In genomic region chr1:36308966-36309475, GRCm38 (mm10) we compare ENCODE assay signal across 8 mouse cellular contexts. TPM values are rescaled to one million over a fixed set of nuclear protein-coding genes. Genes with fewer than 3 reads are reported as not detected.
DNase-seq lines count a peak whose midpoint lies in the region; ATAC-seq and TF ChIP-seq lines count a peak whose summit lies in the region.
"Had no signal": no experiment of that assay in that cellular context is flagged by ENCODE, and none has a peak within 500 bp of the region (broad histone marks: within the 10 kb centered on the region; RNA-seq: fewer than 3 reads in every experiment).

No protein-coding gene starts in this region.

- peaks cover 24% of the 10 kb centered on the region for H3K27me3 ChIP-seq in liver, embryonic 11.5 days (replicated peaks; ENCODE audit: control insufficient read depth, insufficient read depth, low read length)
- H3K27me3 ChIP-seq in forebrain, postnatal 0 days (ENCODE audit: insufficient read depth, low read length), result peaks cover 11% of the 10 kb centered on the region

- peak overlapping the region; percentile 8; the same call in 1 of the 2 replicates for H3K4me3 ChIP-seq in liver, embryonic 11.5 days (ENCODE audit: low read depth, low read length)
- H3K4me3 ChIP-seq in brown adipose tissue, adult 24 weeks (ENCODE audit: insufficient read depth, low read depth, low read length), result peak overlapping the region; percentile 68
- H3K4me3 ChIP-seq in forebrain, postnatal 0 days (ENCODE audit: low read depth, low read length), result no peak overlapping the region
- H3K4me3 ChIP-seq in macrophage (ENCODE audit: inconsistent target), result peak overlapping the region; percentile 52

- WGBS in liver, embryonic 11.5 days, result 60% methylated on average over 9 of the region's 9 CpGs
- 53% methylated on average over 9 of the region's 9 CpGs for WGBS in forebrain, postnatal 0 days
- WGBS in macrophage (ENCODE audit: missing documents), result 26% methylated on average over 9 of the region's 9 CpGs

- ATAC-seq in liver, embryonic 11.5 days (replicated peaks; ENCODE audit: low FRiP score), result no peak
- no peak for ATAC-seq in forebrain, postnatal 0 days

- H3K9ac ChIP-seq in liver, embryonic 11.5 days (ENCODE audit: low read depth, low read length), result no peak overlapping the region
- no peak overlapping the region for H3K9ac ChIP-seq in forebrain, postnatal 0 days

- no peak for DNase-seq in liver, embryonic 11.5 days (ENCODE audit: low spot score)
- DNase-seq in liver, result no peak
- no peak for DNase-seq in forebrain, postnatal 0 days
- DNase-seq in left cerebral cortex, adult 11 months (ENCODE audit: low spot score), result no peak
- DNase-seq in frontal cortex, postnatal 10 days (ENCODE audit: low spot score in 2 of 2), result no peak
- DNase-seq: kidney, adult 8-10 months had no signal

- peaks cover 11% of the 10 kb centered on the region for H3K4me1 ChIP-seq in liver, embryonic 11.5 days (replicated peaks; ENCODE audit: control insufficient read depth, insufficient read depth, low read length)
- H3K4me1 ChIP-seq in brown adipose tissue, adult 24 weeks (ENCODE audit: control insufficient read depth, insufficient read depth, insufficient read length, low read length), result peaks cover 5% of the 10 kb centered on the region; the same call in 1 of the 2 replicates
- H3K4me1 ChIP-seq in forebrain, postnatal 0 days (ENCODE audit: insufficient read depth), result peaks cover 6% of the 10 kb centered on the region; the same call in 1 of the 2 replicates

- H3K36me3 ChIP-seq in liver, embryonic 11.5 days (ENCODE audit: control insufficient read depth, insufficient read depth, low read length), result no peaks in the 10 kb centered on the region
- H3K36me3 ChIP-seq in forebrain, postnatal 0 days (ENCODE audit: insufficient read depth), result no peaks in the 10 kb centered on the region
- H3K36me3 ChIP-seq in macrophage (ENCODE audit: inconsistent target), result peaks cover 15% of the 10 kb centered on the region

- peaks cover 57% of the 10 kb centered on the region; the same call in 1 of the 2 replicates for H3K79me2 ChIP-seq in macrophage (ENCODE audit: inconsistent target)

- no peak overlapping the region for H3K27ac ChIP-seq in liver, embryonic 11.5 days (ENCODE audit: low read depth, low read length)
- H3K27ac ChIP-seq in brown adipose tissue, adult 24 weeks (replicated peaks; ENCODE audit: low read depth, low read length), result no peak overlapping the region
- no peak overlapping the region for H3K27ac ChIP-seq in forebrain, postnatal 0 days (ENCODE audit: low read depth, low read length)
- H3K27ac ChIP-seq in macrophage, result peak overlapping the region; percentile 82

- no peaks in the 10 kb centered on the region for H3K9me3 ChIP-seq in liver, embryonic 11.5 days (ENCODE audit: control insufficient read depth, low read length)
- no peaks in the 10 kb centered on the region for H3K9me3 ChIP-seq in forebrain, postnatal 0 days (ENCODE audit: low read length)

- peak overlapping the region; percentile 96 for H3K4me2 ChIP-seq in liver, embryonic 11.5 days
- peak overlapping the region; percentile 95 for H3K4me2 ChIP-seq in forebrain, postnatal 0 days (ENCODE audit: low read depth)

- TF ChIP-seq CTCF in forebrain, postnatal 0 days (IDR thresholded peaks at IDR 0.05; ENCODE audit: low read depth), result no peak

RNA-seq across cellular contexts. Expression of gene Arid5a, which starts 1.5 kb away (rescaled TPM):
- polyA plus RNA-seq in liver, embryonic 11.5 days (2014; fragmentation: Nextera tagmentation; extraction: Ambion mirVana), result 2.4 and 3.9 TPM in 2 replicates
- polyA plus RNA-seq in brown adipose tissue, adult 24 weeks (2012; ENCODE audit: insufficient read depth, insufficient read length, missing spikeins), result 1.3 and 4.0 TPM in 2 replicates
- total RNA-seq in forebrain, postnatal 0 days (2014; rRNA removed), result 3.9 and 9.8 TPM in 2 replicates
- 2.2 and 3.4 TPM in 2 replicates for polyA plus RNA-seq in forebrain, postnatal 0 days (2015; fragmentation: Nextera tagmentation; extraction: Ambion mirVana)
- total RNA-seq in macrophage (2018; cell fraction: chromatin; rRNA removed), result 100 to 1,000 TPM in 21 of 26 experiments, 10 to 100 TPM in 5; 60.1 to 619 (median 140) TPM
- total RNA-seq in macrophage (2018; cell fraction: cytosol; rRNA removed), result 100 to 1,000 TPM in 1 of 26 experiments, 10 to 100 TPM in 25; 17.5 to 148 (median 35.5) TPM
- 100 to 1,000 TPM in 17 of 26 experiments, 10 to 100 TPM in 9; 53.1 to 603 (median 117) TPM for total RNA-seq in macrophage (2018; cell fraction: nucleus; rRNA removed)
- polyA plus RNA-seq in macrophage (2018), result 4.5 to 30.1 TPM (median 23.6 TPM) in 3 replicates

RNA-seq across cellular contexts. Expression of gene Neurl3, which starts 34.5 kb away (rescaled TPM):
- 4.5 and 4.6 TPM in 2 replicates for polyA plus RNA-seq in liver, embryonic 11.5 days (2014; fragmentation: Nextera tagmentation; extraction: Ambion mirVana)
- polyA plus RNA-seq in brown adipose tissue, adult 24 weeks (2012; ENCODE audit: insufficient read depth, insufficient read length, missing spikeins), result 2.0 and 2.5 TPM in 2 replicates
- total RNA-seq in forebrain, postnatal 0 days (2014; rRNA removed), result 0.43 and 0.54 TPM in 2 replicates
- polyA plus RNA-seq in forebrain, postnatal 0 days (2015; fragmentation: Nextera tagmentation; extraction: Ambion mirVana), result 0.53 and 0.85 TPM in 2 replicates
- total RNA-seq in macrophage (2018; cell fraction: chromatin; rRNA removed), result 100 to 1,000 TPM in 25 of 26 experiments, 10 to 100 TPM in 1; 94.0 to 565 (median 215) TPM
- total RNA-seq in macrophage (2018; cell fraction: cytosol; rRNA removed), result 100 to 1,000 TPM in 22 of 26 experiments, 10 to 100 TPM in 4; 86.7 to 177 (median 113) TPM
- total RNA-seq in macrophage (2018; cell fraction: nucleus; rRNA removed), result 100 to 1,000 TPM; 107 to 483 (median 177) TPM
- 58.1 to 131 TPM (median 76.9 TPM) in 3 replicates for polyA plus RNA-seq in macrophage (2018)

RNA-seq across cellular contexts. Expression of gene Kansl3, which starts 60.0 kb away (rescaled TPM):
- 27.9 and 29.2 TPM in 2 replicates for polyA plus RNA-seq in liver, embryonic 11.5 days (2014; fragmentation: Nextera tagmentation; extraction: Ambion mirVana)
- 26.9 and 35.3 TPM in 2 replicates for polyA plus RNA-seq in brown adipose tissue, adult 24 weeks (2012; ENCODE audit: insufficient read depth, insufficient read length, missing spikeins)
- 43.9 and 53.6 TPM in 2 replicates for total RNA-seq in forebrain, postnatal 0 days (2014; rRNA removed)
- polyA plus RNA-seq in forebrain, postnatal 0 days (2015; fragmentation: Nextera tagmentation; extraction: Ambion mirVana), result 18.6 and 27.8 TPM in 2 replicates
- total RNA-seq in macrophage (2018; cell fraction: chromatin; rRNA removed), result 100 to 1,000 TPM in 25 of 26 experiments, 10 to 100 TPM in 1; 79.6 to 207 (median 146) TPM
- total RNA-seq in macrophage (2018; cell fraction: cytosol; rRNA removed), result 10 to 100 TPM; 15.6 to 44.9 (median 24.5) TPM
- 100 to 1,000 TPM in 7 of 26 experiments, 10 to 100 TPM in 19; 55.0 to 184 (median 86.7) TPM for total RNA-seq in macrophage (2018; cell fraction: nucleus; rRNA removed)
- polyA plus RNA-seq in macrophage (2018), result 16.0 to 20.0 TPM (median 18.9 TPM) in 3 replicates

Comparison
In these comparisons a context has a peak if more than half of its experiments do, and no peak if none do; other contexts are left out.
1. RNA of gene Neurl3, which starts 34.5 kb away (polyA plus RNA-seq): 58.1 to 131 TPM in macrophage; 4.5 to 4.6 TPM in liver, embryonic 11.5 days, 2.0 to 2.5 TPM in brown adipose tissue, adult 24 weeks and 0.53 to 0.85 TPM in forebrain, postnatal 0 days; every median in the first group is over 10 times any median in the second.